Mouse (Mus musculus) left cerebral cortex, postnatal 14 days (tissue): ENCODE results near the gene H2al1d. TPM values are rescaled to one million over a fixed set of nuclear protein-coding genes. Genes with fewer than 3 reads are reported as not detected.

Experiments
- total RNA-seq, 2 experiments: library from RNA; stranded (reverse); gene quantifications; 2 replicates each; pipeline ENCODE4 v1.2.3; 2021

H2al1d gene
- total RNA-seq, 2 experiments from 2014 or later, result not detected

Other genes starting within 250 kb of the H2al1d start
- gene H2al1a, start 9.6 kb upstream of the H2al1d start, total RNA-seq, result not detected
- gene H2al1b, start 6.4 kb upstream of the H2al1d start, total RNA-seq, result not detected
- gene H2al1c, start 3.2 kb upstream of the H2al1d start, total RNA-seq, result not detected
- not detected for gene H2al1e, start 3.1 kb downstream of the H2al1d start, total RNA-seq
- not detected for gene H2al1f, start 6.3 kb downstream of the H2al1d start, total RNA-seq
- not detected for gene H2al1g, start 9.4 kb downstream of the H2al1d start, total RNA-seq
- gene H2al1h, start 12.7 kb downstream of the H2al1d start, total RNA-seq, result not detected
- not detected for gene H2al1i, start 15.8 kb downstream of the H2al1d start, total RNA-seq
- not detected for gene H2al1j, start 19.0 kb downstream of the H2al1d start, total RNA-seq